Mouse (Mus musculus): Measurements from ENCODE around the gene Ccar1. TPM values are rescaled to one million over a fixed set of nuclear protein-coding genes. Genes with fewer than 3 reads are reported as not detected.

The Ccar1 gene
- polyA plus RNA-seq (2014; fragmentation: Illumina TruSeq; extraction: RNeasy Lipid Tissue Mini Kit (QIAGEN cat#74804); ENCODE audit: low read depth, low replicate concordance): 38.4 TPM

DNA sequence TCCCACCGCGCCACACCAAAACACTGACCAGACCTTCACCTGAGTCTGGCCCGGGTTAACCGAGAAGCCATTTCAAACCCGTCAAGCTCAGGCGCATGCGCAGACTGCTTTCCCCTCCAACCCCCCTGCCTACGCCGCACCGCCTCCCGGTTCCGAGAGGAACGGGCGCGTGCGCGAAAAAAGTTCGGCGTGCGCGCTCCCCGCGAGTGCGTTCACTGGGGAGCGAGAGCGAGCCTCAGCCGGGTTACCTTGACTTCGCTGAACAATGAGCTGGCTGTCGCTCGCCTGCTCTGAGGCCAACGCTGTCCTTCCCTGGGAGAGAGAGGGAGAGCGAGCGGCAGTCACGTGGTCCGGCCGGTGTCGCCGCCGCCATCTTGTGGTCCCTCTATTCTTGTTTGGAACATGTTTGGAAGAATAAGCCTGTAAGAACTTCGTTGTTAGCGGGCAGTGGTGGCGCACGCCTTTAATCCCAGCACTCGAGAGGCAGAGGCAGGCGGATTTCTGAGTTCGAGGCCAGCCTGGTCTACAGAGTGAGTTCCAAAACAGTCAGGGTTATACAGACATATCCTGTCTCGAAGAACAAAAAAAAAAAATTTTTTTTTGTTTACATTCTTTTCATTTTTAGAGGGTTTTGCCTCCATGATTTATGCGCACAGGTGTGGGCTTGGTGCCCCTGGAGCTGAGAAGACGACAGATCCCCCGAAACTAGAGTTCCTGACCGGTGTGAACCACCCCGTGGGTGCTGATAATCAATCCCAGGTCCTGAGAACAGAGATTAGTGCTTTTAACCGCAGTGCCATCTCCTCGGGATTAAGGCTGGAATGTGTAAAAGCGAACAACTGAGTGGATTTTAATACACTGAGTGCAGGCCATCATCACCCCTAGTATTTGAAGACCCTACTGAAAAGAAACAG, at the start of gene Ccar1:
TSS of gene Ccar1 (minus strand) at position 110 of the 914 bp plus-strand sequence.

DNA sequence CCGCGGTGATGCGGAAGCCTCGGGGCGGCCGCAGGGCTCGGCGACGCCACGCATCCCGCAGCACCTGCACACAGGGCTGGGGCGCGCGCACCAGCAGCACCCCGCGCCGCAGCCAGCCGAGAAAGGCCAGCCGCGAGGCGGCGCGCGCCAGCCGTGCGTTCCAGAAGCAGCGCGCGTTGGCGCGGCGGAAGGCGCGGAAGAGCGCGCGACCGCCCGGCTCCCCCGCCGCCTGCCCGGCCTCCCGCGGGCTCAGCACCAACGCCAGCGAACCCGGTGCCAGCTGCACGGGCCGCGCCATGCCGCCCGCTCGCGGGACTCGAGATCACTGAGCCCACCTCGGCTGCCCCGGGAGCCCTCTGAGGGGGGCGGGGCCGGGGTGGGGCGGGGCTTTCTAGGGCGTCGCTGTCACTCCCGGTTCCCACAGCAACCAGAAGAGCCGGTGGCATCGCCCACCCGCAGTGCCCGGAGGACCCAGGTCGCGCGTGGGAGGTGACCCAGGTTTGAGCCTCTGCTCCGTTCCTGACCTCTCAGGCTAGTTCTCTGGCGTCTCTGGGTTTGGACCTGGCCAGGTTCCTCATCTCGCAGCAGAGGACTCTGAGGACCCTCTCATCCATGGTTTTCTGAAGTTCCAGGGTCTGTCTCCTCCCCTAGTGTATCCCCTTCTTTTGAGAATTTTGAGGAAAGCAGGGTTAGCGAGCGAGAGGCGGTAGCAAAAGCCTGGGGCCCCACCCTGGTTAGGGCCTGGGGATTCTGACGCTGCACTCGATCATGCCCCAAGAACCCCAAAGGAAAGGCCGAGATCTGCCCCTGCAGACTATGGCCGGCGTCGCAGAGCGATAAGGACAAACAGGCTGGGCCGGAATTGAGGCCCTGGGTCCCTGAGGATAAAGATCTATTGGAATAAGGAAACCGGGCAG, 66.1 kb downstream of the Ccar1 start, which contains the start of gene Stox1:
TSS of gene Stox1 (minus strand) at position 358 of the 917 bp plus-strand sequence.

Other genes with a start within 250 kb of the Ccar1 start
- 42.3 TPM for gene Kif1bp, start 213.8 kb downstream of the Ccar1 start, polyA plus RNA-seq (2014; fragmentation: Illumina TruSeq; extraction: RNeasy Lipid Tissue Mini Kit (QIAGEN cat#74804); ENCODE audit: low read depth, low replicate concordance)
- 30.8 TPM for gene Ddx21, start 190.0 kb downstream of the Ccar1 start, polyA plus RNA-seq (2014; fragmentation: Illumina TruSeq; extraction: RNeasy Lipid Tissue Mini Kit (QIAGEN cat#74804); ENCODE audit: low read depth, low replicate concordance)
- gene Ddx50, start 141.1 kb downstream of the Ccar1 start, polyA plus RNA-seq (2014; fragmentation: Illumina TruSeq; extraction: RNeasy Lipid Tissue Mini Kit (QIAGEN cat#74804); ENCODE audit: low read depth, low replicate concordance): 81.3 TPM
- 1.8 TPM for gene Stox1, start 66.2 kb downstream of the Ccar1 start, polyA plus RNA-seq (2014; fragmentation: Illumina TruSeq; extraction: RNeasy Lipid Tissue Mini Kit (QIAGEN cat#74804); ENCODE audit: low read depth, low replicate concordance)
- gene Tet1, start 116.7 kb upstream of the Ccar1 start, polyA plus RNA-seq (2014; fragmentation: Illumina TruSeq; extraction: RNeasy Lipid Tissue Mini Kit (QIAGEN cat#74804); ENCODE audit: low read depth, low replicate concordance): 0.43 TPM
- 30.6 TPM for gene Slc25a16, start 128.3 kb upstream of the Ccar1 start, polyA plus RNA-seq (2014; fragmentation: Illumina TruSeq; extraction: RNeasy Lipid Tissue Mini Kit (QIAGEN cat#74804); ENCODE audit: low read depth, low replicate concordance)
- 2.9 TPM for gene Dna2, start 154.7 kb upstream of the Ccar1 start, polyA plus RNA-seq (2014; fragmentation: Illumina TruSeq; extraction: RNeasy Lipid Tissue Mini Kit (QIAGEN cat#74804); ENCODE audit: low read depth, low replicate concordance)
- gene Rufy2, start 187.9 kb upstream of the Ccar1 start, polyA plus RNA-seq (2014; fragmentation: Illumina TruSeq; extraction: RNeasy Lipid Tissue Mini Kit (QIAGEN cat#74804); ENCODE audit: low read depth, low replicate concordance): 8.2 TPM
- 56.8 TPM for gene Hnrnph3, start 231.9 kb upstream of the Ccar1 start, polyA plus RNA-seq (2014; fragmentation: Illumina TruSeq; extraction: RNeasy Lipid Tissue Mini Kit (QIAGEN cat#74804); ENCODE audit: low read depth, low replicate concordance)
- 6.3 TPM for gene Pbld2, start 232.0 kb upstream of the Ccar1 start, polyA plus RNA-seq (2014; fragmentation: Illumina TruSeq; extraction: RNeasy Lipid Tissue Mini Kit (QIAGEN cat#74804); ENCODE audit: low read depth, low replicate concordance)

Data from adipose tissue, adult 10 weeks (tissue).